Mouse (Mus musculus) kidney, postnatal 4 days (tissue): ENCODE measurements around the gene Tcf7l1.
A peak's percentile ranks its signal among the peaks of the same experiment; 100 is the strongest.
"Not testable (repeated sequence)": the region's sequence is repeated elsewhere in the genome, so short reads cannot be mapped to it uniquely, and the experiment has no call there.

Experiments
- DNase-seq, 2 experiments: peaks; one replicate each; pipeline ENCODE4 v3.0.0; 2021; ENCODE audit warnings: mixed read lengths in 2 of 2

The Tcf7l1 gene

GRCm38 (mm10) chr6:72788892-72789699 lies at the start of gene Tcf7l1:
Gene Tcf7l1 (minus strand): TSS chr6:72789254.
- peak; percentile 96 to 97 for DNase-seq

GRCm38 (mm10) chr6:72837756-72838155 lies 48.7 kb upstream of the Tcf7l1 start:
- DNase-seq, result no peak

- DNase-seq, result no peak
Measured at GRCm38 (mm10) chr6:72834518-72834917, 45.5 kb upstream of the Tcf7l1 start.

GRCm38 (mm10) chr6:72831858-72832257 lies 42.8 kb upstream of the Tcf7l1 start:
- no peak for DNase-seq

- peak; percentile 85 for DNase-seq
Measured at GRCm38 (mm10) chr6:72831276-72831675, 42.2 kb upstream of the Tcf7l1 start.

GRCm38 (mm10) chr6:72828857-72829256 lies 39.8 kb upstream of the Tcf7l1 start:
- peak; percentile 47 to 49 for DNase-seq

- not testable (repeated sequence) for DNase-seq
Measured at GRCm38 (mm10) chr6:72828037-72828436, 39.0 kb upstream of the Tcf7l1 start.

GRCm38 (mm10) chr6:72825762-72826161 lies 36.7 kb upstream of the Tcf7l1 start:
- no peak for DNase-seq

GRCm38 (mm10) chr6:72824971-72825737 lies 36.1 kb upstream of the Tcf7l1 start:
- DNase-seq, result peak; percentile 17 to 40

- peak in 1 of 2 experiments; percentile 8 for DNase-seq
Measured at GRCm38 (mm10) chr6:72813456-72813855, 24.4 kb upstream of the Tcf7l1 start.

- DNase-seq, result peak in 1 of 2 experiments; percentile 15
Measured at GRCm38 (mm10) chr6:72810248-72810647, 21.2 kb upstream of the Tcf7l1 start.

- DNase-seq, result no peak
Measured at GRCm38 (mm10) chr6:72809522-72810149, 20.6 kb upstream of the Tcf7l1 start.

- no peak for DNase-seq
Measured at GRCm38 (mm10) chr6:72808342-72808741, 19.3 kb upstream of the Tcf7l1 start.

- no peak for DNase-seq
Measured at GRCm38 (mm10) chr6:72803669-72804068, 14.6 kb upstream of the Tcf7l1 start.

- DNase-seq, result no peak
Measured at GRCm38 (mm10) chr6:72802119-72802518, 13.1 kb upstream of the Tcf7l1 start.

- no peak for DNase-seq
Measured at GRCm38 (mm10) chr6:72800641-72801040, 11.6 kb upstream of the Tcf7l1 start.

GRCm38 (mm10) chr6:72797763-72798162 lies 8.7 kb upstream of the Tcf7l1 start:
- no peak for DNase-seq

- DNase-seq, result no peak
Measured at GRCm38 (mm10) chr6:72795444-72795843, 6.4 kb upstream of the Tcf7l1 start.

GRCm38 (mm10) chr6:72794870-72795269 lies 5.8 kb upstream of the Tcf7l1 start:
- DNase-seq, result no peak

- DNase-seq, result no peak
Measured at GRCm38 (mm10) chr6:72792641-72793040, 3.6 kb upstream of the Tcf7l1 start.

- DNase-seq, result peak; percentile 70 to 81
Measured at GRCm38 (mm10) chr6:72787948-72788891, 834 bp downstream of the Tcf7l1 start.

- peak; percentile 31 to 36 for DNase-seq
Measured at GRCm38 (mm10) chr6:72787322-72787947, 1.6 kb downstream of the Tcf7l1 start.
